Mouse (Mus musculus) ES-E14 (cell line): ENCODE results near the gene Mrpl38. TPM values are rescaled to one million over a fixed set of nuclear protein-coding genes. Genes with fewer than 3 reads are reported as not detected.

ENCODE experiments used
- DNase-seq: peaks from one replicate; pipeline ENCODE4 v3.0.0-alpha.2; 2013; ENCODE audit warnings: low read depth, low spot score
- H3K27ac ChIP-seq: 2 replicates; pipeline ENCODE4 v1.5.1; 2012; ENCODE audit warnings: low read depth, mild to moderate bottlenecking, low read length, moderate library complexity, mixed read lengths; ENCODE audit not compliant: poor library complexity, insufficient read depth, severe bottlenecking
- H3K36me3 ChIP-seq: 2 replicates; pipeline ENCODE4 v1.6.1; 2012; ENCODE audit warnings: mild to moderate bottlenecking, low read length, moderate library complexity, mixed read lengths; ENCODE audit not compliant: control insufficient read depth, poor library complexity, insufficient read depth, severe bottlenecking
- H3K4me1 ChIP-seq, 2 experiments: fragments of 150-350 bp in 1 of 2; sonication (generic) in 1 of 2; 2 replicates each; pipeline ENCODE4 v1.6.1; 2012; ENCODE audit warnings: low read length in 2 of 2, mild to moderate bottlenecking in 1 of 2, mixed read lengths in 1 of 2; ENCODE audit not compliant: control insufficient read depth in 2 of 2, insufficient read depth in 2 of 2, poor library complexity in 1 of 2
- H3K4me3 ChIP-seq, 2 experiments: fragments of 150-350 bp in 1 of 2; sonication (generic) in 1 of 2; 2 replicates each; pipeline ENCODE4 v1.5.1; 2012; ENCODE audit warnings: low read length in 2 of 2, low read depth in 1 of 2, mild to moderate bottlenecking in 1 of 2, mixed read lengths in 1 of 2; ENCODE audit not compliant: insufficient read depth in 1 of 2, poor library complexity in 1 of 2, severe bottlenecking in 1 of 2
- H3K9ac ChIP-seq: 2 replicates; pipeline ENCODE4 v1.6.1; 2012; ENCODE audit warnings: low read depth, mild to moderate bottlenecking, low read length, mixed read lengths; ENCODE audit not compliant: poor library complexity, insufficient read depth, severe bottlenecking
- H3K9me3 ChIP-seq: fragments of 150-350 bp; sonication (generic); 2 replicates; pipeline ENCODE4 v1.6.1; 2012; ENCODE audit warnings: low read depth, mild to moderate bottlenecking, low read length; ENCODE audit not compliant: control insufficient read depth, insufficient read depth
- CHD2 ChIP-seq: IDR thresholded peaks from 2 replicates; pipeline ENCODE4 v1.6.1; 2014; ENCODE audit warnings: mild to moderate bottlenecking, low read depth, low read length, inconsistent platforms
- HCFC1 ChIP-seq: IDR thresholded peaks from 2 replicates; pipeline ENCODE4 v1.6.1; 2012; ENCODE audit warnings: low read length, inconsistent platforms, borderline replicate concordance; ENCODE audit not compliant: insufficient read depth
- MAFK ChIP-seq: IDR thresholded peaks from 2 replicates; pipeline ENCODE4 v1.6.1; 2014; ENCODE audit warnings: mild to moderate bottlenecking, low read depth, low read length, inconsistent platforms; ENCODE audit not compliant: insufficient read depth
- ZC3H11A ChIP-seq: IDR thresholded peaks from 2 replicates; pipeline ENCODE4 v1.6.1; 2012; ENCODE audit warnings: low read depth, mild to moderate bottlenecking, inconsistent platforms, low read length, borderline replicate concordance
- ZNF384 ChIP-seq: IDR thresholded peaks from 2 replicates; pipeline ENCODE4 v1.6.1; 2012; ENCODE audit warnings: low read depth, low read length, inconsistent platforms
- in situ Hi-C, 2 experiments: fragments of 600-800 bp; cut with MboI; formaldehyde crosslinking; loops; one replicate each; pipeline ENCODE4 v1.15.1; 2025; ENCODE audit warnings: low sequenced_read_pairs in 2 of 2, inconsistent platforms in 1 of 2; ENCODE audit not compliant: unreplicated experiment in 2 of 2
- total RNA-seq: library from RNA; depleted of rRNA; stranded (reverse); fragments of 300-350 nt; gene quantifications from 2 replicates; pipeline ENCODE4 v1.2.3, GENCODE M21; 2012

Mrpl38 gene
- total RNA-seq, 1 experiment = 81.3 TPM

- TF ChIP-seq ZNF384 (no peak), MAFK (no peak), CHD2 (no peak), ZC3H11A (no peak), HCFC1 (no peak)
- no peak overlapping the region for H3K27ac ChIP-seq
- peak overlapping the region; percentile 39 to 67; a peak in 3 of 4 replicates for H3K4me3 ChIP-seq
- in situ Hi-C loops = no loop called here
- no peaks in the 10 kb centered on the region for H3K36me3 ChIP-seq
- peaks cover 10 to 38% of the 10 kb centered on the region in 2 experiments for H3K4me1 ChIP-seq
- 0 out of 2 replicates have a peak overlapping the region, but pooled peaks have one; percentile 5 for H3K9ac ChIP-seq
- H3K9me3 ChIP-seq = no peaks in the 10 kb centered on the region
- no peak for DNase-seq
Observed at GRCm38 (mm10) chr11:116108464-116109137, 30.1 kb downstream of the Mrpl38 start.

GRCm38 (mm10) chr11:116107777-116108285 lies 30.8 kb downstream of the Mrpl38 start:
- Histone ChIP-seq H3K9me3 (no peaks in the 10 kb centered on the region), H3K27ac (no peak overlapping the region), H3K9ac (peak overlapping the region; percentile 44), H3K4me1 (peaks cover 10 to 40% of the 10 kb centered on the region in 2 experiments), H3K4me3 (peak overlapping the region; percentile 39 to 67), H3K36me3 (no peaks in the 10 kb centered on the region)
- in situ Hi-C loops = no loop called here
- no peak for TF ChIP-seq ZC3H11A
- DNase-seq = no peak

GRCm38 (mm10) chr11:116106963-116107776 lies 31.5 kb downstream of the Mrpl38 start:
- in situ Hi-C loops = no loop called here
- Histone ChIP-seq H3K4me1 (peaks cover 12 to 40% of the 10 kb centered on the region in 2 experiments), H3K36me3 (no peaks in the 10 kb centered on the region), H3K27ac (no peak overlapping the region), H3K9me3 (no peaks in the 10 kb centered on the region), H3K9ac (no peak overlapping the region; the same call in 1 of the 2 replicates), H3K4me3 (peak overlapping the region; percentile 39 to 67; a peak in 3 of 4 replicates)
- DNase-seq = no peak
- TF ChIP-seq ZNF384 (no peak), HCFC1 (no peak), ZC3H11A (no peak), MAFK (no peak), CHD2 (no peak)

- peak overlapping the region; percentile 12; the same call in 1 of the 2 replicates for H3K9ac ChIP-seq
- peaks cover 12 to 40% of the 10 kb centered on the region in 2 experiments for H3K4me1 ChIP-seq
- no peaks in the 10 kb centered on the region for H3K36me3 ChIP-seq
- H3K9me3 ChIP-seq = no peaks in the 10 kb centered on the region
- peak overlapping the region; percentile 11 to 30; a peak in 3 of 4 replicates for H3K4me3 ChIP-seq
- H3K27ac ChIP-seq = no peak overlapping the region
- in situ Hi-C loops = no loop called here
- TF ChIP-seq MAFK (no peak), HCFC1 (no peak)
- DNase-seq = no peak
Observed at GRCm38 (mm10) chr11:116106154-116106962, 32.3 kb downstream of the Mrpl38 start.
